Mouse (Mus musculus) mouse trophoblast stem cell (cell line): ENCODE data around the gene Fsd1.

ENCODE experiments used
- in situ Hi-C, 2 experiments: fragments of 300-500 bp; cut with MseI, MboI; formaldehyde crosslinking; loops; 2 replicates in 1 of 2; 3 replicates in 1 of 2; pipeline ENCODE4 v1.15.1; 2025

Gene Fsd1

GRCm38 (mm10) chr17:55961631-55962030 lies 24.7 kb upstream of the Fsd1 start:
- in situ Hi-C loops = loop anchor here in 1 of 2 experiments (10.0 kb wide), 1 partner anchor 53 kb away; no protein-coding TSS in a partner anchor

- in situ Hi-C loops = loop anchor here in 1 of 2 experiments (10.0 kb wide), 1 partner anchor 52 kb away; no protein-coding TSS in a partner anchor
Observed at GRCm38 (mm10) chr17:55963171-55963570, 23.1 kb upstream of the Fsd1 start.

DNA sequence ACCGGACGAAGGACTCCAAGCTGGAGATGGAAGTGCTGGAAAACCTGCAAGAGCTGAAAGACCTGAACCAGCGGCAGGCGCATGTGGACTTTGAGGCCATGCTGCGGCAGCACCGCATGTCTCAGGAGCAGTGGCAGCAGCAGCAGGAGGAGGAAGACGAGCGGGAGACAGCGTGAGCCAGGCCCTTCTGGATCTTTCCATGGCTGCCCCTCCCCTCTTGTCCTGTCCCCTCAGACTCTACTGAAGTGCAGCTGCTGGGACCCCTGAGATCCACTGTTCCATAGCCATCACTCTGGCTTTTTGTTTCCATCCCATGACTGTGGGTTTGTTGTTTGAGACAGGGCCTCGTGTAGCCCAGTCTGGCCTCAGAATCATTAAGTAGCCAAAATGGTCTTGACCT lies 21.8 kb upstream of the Fsd1 start:
- in situ Hi-C loops = loop anchor here in 1 of 2 experiments (10.0 kb wide), 1 partner anchor 50 kb away; no protein-coding TSS in a partner anchor

GRCm38 (mm10) chr17:55964996-55965395 lies 21.3 kb upstream of the Fsd1 start:
- in situ Hi-C loops = loop anchor here in 1 of 2 experiments (10.0 kb wide), 1 partner anchor 50 kb away; no protein-coding TSS in a partner anchor

- in situ Hi-C loops = loop anchor here in 1 of 2 experiments (10.0 kb wide), 1 partner anchor 48 kb away; no protein-coding TSS in a partner anchor
Observed at GRCm38 (mm10) chr17:55967186-55967585, 19.1 kb upstream of the Fsd1 start.

GRCm38 (mm10) chr17:55968210-55968609 lies 18.1 kb upstream of the Fsd1 start:
- in situ Hi-C loops = loop anchor here in 1 of 2 experiments (10.0 kb wide), 1 partner anchor 47 kb away; no protein-coding TSS in a partner anchor

DNA sequence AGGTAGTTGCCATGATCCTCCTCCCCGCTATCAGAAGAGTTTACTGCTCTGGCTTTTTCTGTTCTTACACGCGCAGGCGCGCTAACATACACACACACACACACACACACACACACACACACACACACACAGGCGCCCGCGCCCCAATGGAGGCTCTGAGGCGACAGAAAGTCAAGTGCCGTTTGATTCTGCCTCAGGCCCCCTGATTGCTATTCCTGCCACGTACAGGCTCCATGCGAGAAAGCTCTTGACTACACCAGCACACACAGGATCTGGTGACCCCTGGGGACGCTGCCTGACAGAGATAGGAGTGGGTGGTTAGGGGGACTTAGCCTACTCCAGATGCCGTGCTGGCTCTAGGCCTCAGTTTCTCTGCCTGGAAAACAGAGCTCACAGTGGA lies 16.7 kb upstream of the Fsd1 start:
- in situ Hi-C loops = loop anchor here in 1 of 2 experiments (10.0 kb wide), 1 partner anchor 45 kb away; no protein-coding TSS in a partner anchor

- in situ Hi-C loops = loop anchor here (5.0 to 10.0 kb wide), 2 partner anchors 45 to 47 kb away; no protein-coding TSS in a partner anchor
Observed at GRCm38 (mm10) chr17:55969966-55970891, 16.1 kb upstream of the Fsd1 start, which contains the start of gene Shd. Shd (plus strand) TSS chr17:55970467.

- in situ Hi-C loops = loop anchor here in 1 of 2 experiments (5.0 kb wide), 1 partner anchor 46 kb away; no protein-coding TSS in a partner anchor
Observed at GRCm38 (mm10) chr17:55971453-55971852, 14.9 kb upstream of the Fsd1 start.

DNA sequence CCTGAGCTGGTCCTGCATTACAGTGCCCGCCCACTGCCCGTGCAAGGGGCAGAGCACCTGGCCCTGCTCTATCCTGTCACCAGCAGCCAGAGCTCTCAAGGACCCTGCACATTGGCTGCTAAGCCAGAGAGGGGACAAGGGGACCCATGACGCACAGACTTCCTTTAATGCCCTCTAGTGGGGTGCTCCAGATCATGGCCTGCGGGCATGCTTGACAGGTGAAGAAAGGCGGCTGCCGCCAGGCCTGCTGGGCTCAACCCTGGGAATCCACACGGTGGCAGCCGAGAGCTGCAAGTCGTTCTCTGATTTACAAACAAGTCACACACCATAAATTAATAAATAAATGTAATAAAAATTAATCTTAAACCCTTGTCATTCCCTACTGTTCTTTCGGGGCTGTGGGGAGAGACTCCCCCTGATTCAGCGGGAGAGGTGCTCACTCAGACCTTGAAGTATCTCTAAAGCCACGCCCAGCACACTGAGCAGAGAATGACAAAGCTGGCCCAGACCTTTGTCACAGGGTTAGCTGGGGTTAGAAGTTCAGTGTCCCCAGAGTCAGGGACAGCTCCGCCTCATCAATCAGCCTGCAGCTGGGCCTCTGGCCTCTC lies 9.9 kb upstream of the Fsd1 start:
- in situ Hi-C loops = no loop called here

DNA sequence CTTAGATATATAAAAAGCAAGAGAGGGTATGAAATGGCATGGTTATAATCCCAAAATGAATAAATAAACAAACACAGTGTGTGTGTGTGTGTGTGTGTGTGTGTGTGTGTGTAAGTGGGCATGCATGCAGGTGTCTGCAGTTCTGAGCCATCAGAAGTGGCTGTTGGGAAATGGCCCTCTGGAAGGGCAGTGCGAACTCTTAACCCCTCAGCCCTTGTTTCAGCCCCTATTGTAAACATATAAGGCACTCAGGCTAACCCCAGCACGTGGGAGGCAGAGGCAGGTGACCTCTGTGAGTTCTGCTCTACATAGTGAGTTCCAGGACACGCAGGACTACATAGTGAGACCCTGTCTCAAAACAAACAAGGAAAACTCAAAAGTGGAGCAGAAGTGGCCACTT lies 9.0 kb upstream of the Fsd1 start:
- in situ Hi-C loops = no loop called here

DNA sequence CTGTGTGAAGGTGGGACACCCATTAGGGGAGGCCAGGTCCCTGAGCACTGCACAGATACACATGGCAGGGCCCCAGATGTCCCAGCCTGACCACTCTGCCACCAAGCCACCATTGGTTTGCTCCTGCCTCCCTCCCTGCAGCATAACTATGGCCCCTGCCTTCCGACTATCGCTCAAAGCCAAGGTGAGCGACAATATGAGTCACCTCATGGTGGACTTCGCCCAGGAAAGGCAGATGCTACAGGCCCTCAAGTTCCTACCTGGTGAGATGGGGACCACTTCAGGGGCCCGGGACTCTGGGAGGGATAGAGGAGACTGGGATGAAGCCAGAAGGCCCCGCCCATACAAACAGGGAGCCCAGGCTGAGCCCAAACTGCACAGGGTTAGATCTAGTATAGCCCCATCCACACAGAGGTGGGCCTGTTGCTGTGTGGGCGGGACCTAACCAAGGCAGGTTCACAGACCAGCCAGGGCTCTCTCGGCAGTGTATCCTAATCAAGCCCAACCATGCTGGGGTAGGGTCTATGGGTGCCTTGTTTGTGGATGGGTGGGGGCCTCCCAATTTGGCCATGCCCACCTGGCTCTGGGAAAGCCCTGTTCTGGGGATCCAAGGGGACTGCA lies 4.1 kb downstream of the Fsd1 start:
- in situ Hi-C loops = no loop called here

DNA sequence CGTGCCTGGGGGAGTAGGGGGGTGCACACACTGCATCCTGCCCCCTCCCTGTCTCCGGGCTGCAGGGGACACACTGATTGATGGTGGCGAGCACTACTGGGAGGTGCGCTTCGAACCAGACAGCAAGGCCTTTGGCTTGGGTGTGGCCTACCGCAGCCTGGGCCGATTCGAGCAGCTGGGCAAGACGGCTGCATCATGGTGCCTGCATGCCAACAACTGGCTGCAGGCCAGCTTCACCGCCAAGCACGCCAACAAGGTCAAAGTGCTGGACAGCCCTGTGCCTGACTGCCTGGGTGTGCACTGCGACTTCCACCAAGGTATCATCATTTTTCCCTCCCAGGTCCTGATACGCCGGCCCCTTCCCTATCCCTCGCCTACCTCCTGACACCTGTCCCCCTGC lies 9.7 kb downstream of the Fsd1 start:
- in situ Hi-C loops = no loop called here

- in situ Hi-C loops = no loop called here
Observed at GRCm38 (mm10) chr17:55999794-56000499, 13.6 kb downstream of the Fsd1 start.

DNA sequence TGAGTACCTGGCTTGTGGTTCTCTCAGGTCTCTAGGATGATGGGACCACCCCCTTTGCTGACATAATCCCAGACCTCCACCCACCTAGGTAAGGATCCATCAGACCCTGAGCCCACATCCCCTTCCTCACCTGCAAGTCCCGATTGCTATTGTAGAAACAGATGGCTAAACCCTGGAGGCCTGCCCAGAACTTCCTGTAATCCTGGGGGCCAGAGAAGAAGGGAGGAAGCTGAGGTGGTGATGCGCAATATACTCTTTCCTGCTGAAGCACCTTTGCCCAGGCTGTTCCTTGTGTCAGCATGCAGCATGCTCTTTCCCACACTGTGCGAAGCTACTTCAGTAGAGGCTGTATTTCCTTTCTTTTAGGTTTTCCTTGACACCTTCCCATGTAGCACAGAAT lies 16.7 kb downstream of the Fsd1 start:
- in situ Hi-C loops = no loop called here

GRCm38 (mm10) chr17:56005415-56006061 lies 19.2 kb downstream of the Fsd1 start, which contains the start of the genes Stap2 and Mpnd:
Stap2 (minus strand) TSS chr17:56005584.
Mpnd (plus strand) TSS chr17:56005711.
- in situ Hi-C loops = no loop called here

DNA sequence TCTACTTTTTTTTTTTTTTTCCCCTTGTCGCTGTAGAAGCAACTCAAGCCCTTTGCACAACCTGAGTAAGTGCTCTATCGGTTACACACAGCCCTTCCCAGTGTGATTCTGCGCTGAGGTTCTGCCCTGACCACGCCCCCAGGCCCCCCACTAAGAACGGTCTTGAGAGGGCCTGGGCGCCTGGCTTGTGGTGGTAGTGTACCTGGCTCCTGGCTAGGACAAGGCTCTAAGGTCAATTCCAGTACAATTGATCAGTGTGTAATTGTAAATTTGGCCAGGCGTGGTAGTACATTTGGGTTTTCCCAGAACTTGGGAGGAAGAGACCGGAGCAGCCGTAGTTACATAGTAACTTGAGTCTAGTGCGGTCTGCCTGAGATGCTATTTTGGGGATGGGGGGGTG lies 20.6 kb downstream of the Fsd1 start:
- in situ Hi-C loops = no loop called here

GRCm38 (mm10) chr17:56007444-56008355 lies 21.4 kb downstream of the Fsd1 start:
- in situ Hi-C loops = no loop called here
